Mouse (Mus musculus) spleen, adult 2 months (tissue): ENCODE measurements at regions not wholly inside any gene's neighbourhood (a gene's known extent, or its start where the extent isn't known, plus 50 kb on each side); places are given as distances from the start of the nearest gene placed in this dataset.

ENCODE experiments used
- CTCF ChIP-seq: fragments of 200-500 bp; IDR thresholded peaks from 2 replicates; pipeline ENCODE4 v1.5.1; 2011; ENCODE audit warnings: mild to moderate bottlenecking, inconsistent platforms; ENCODE audit not compliant: insufficient read depth, insufficient read length, insufficient replicate concordance; ENCODE audit errors: extremely low read depth
- POLR2A ChIP-seq: fragments of 200-500 bp; IDR thresholded peaks from 2 replicates; pipeline ENCODE4 v1.6.1; 2011; ENCODE audit warnings: low read depth, low read length, inconsistent platforms

- TF ChIP-seq POLR2A (no peak), CTCF (no peak)
Measured at GRCm38 (mm10) chr14:76702709-76703372, 146.2 kb upstream of the Serp2 start.
